Mouse (Mus musculus) CD4-positive helper T cell, adult 2 months (primary cell): ENCODE measurements around the gene Phldb1.

ENCODE experiments used
- DNase-seq: peaks from one replicate; pipeline ENCODE4 v3.0.0-alpha.2; 2012; ENCODE audit warnings: low read depth, missing footprints, low spot score

Phldb1 gene

DNA sequence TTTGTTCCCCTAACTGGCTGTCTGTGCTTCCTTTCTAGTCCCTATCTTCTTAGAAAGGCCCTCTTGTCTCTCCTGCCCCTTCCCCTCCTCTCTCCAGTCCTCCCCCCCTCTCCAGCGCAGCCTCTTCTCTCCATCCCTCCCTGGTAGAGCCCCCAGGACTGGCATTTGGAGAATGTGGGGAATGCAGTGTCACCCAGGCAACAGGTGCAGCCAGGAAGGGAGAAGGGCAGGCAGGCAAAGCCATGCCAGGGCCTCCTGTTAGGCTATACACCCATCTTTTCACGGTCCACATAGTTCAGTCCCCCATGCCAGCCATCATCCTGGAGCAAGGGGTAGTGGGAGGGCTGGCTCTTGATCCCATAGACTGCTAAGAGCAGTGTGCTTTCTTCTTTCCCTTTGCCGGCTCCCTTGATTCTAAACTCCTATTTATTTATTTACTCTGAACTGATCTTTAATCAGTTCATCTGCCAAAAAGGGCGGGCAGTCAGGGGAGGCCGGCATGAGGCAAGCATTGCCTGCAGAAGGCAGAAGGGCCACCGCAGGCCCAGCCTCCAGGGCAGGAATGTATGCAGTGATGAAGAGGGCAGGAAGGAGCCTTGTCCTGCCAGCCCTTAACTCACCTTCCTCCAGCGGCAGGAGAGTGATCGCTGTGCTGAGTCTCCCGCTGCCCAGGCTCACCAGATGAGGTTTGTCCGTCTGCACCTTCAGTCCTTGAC is 8.4 kb downstream of the Phldb1 start:
- DNase-seq, result no peak

DNA sequence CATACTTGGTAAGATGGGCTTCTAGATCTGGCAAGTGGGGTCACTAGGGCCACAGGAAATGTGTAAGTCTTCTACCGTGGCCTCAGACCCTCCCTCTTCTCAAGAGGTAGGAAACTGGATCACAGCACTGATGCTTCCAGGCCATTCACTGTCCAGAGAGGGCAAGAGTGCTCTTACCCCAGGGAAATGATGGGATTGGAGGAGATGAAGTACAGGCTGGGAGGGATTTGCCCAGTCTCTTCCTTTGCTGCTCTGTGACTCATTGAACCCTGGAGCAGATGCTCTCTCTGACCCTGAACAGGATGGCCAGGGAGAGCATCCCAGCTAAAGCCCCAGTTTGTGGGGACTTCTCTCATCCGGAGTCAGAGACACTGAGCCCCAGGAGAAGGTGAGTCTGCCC is 10.3 kb downstream of the Phldb1 start:
- no peak for DNase-seq

DNA sequence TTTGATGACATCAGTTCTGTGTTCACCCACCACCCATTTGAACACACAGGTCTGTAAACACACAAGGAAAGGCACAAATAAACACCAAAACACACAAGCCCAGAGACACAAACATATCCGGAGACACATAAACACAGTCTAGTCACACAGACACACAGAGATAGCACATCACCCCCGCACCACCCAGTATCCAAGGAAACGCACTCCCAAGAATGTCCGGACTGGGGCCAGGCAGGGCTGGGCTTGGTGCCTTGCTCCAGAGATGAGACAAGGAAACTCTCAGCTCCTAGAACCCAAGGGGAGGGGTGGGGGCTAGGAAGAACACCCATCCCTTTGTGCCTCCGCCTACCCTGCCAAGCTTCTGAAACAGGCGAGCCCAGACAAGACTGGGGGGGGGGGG is 10.8 kb downstream of the Phldb1 start:
- no peak for DNase-seq

DNA sequence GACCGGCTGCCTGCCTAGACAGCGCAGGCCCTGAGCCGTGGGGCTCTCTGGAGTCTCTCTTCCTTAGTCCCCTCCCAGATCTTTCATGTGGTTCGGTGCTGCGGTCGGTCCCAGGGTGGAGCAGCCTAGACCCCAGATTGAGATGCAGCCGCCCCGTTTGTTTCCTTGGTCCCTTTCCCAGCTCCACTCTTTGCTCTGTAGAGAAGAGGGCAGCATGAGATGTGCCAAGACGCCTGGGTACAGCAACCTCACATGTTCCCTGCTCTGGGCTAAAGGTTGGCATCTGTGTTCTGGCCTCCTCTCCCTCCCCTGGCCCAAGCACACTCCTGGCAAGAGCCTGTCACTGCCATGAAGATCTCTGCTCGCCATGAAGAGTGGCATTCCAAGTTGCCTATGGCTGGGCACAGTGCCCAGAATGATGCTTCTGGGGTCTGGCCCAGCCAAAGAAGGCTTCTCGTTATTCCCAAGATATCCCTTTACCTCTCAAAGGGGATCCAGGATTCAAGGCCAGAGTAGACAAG is 11.4 kb downstream of the Phldb1 start:
- peak; percentile 56 for DNase-seq

DNA sequence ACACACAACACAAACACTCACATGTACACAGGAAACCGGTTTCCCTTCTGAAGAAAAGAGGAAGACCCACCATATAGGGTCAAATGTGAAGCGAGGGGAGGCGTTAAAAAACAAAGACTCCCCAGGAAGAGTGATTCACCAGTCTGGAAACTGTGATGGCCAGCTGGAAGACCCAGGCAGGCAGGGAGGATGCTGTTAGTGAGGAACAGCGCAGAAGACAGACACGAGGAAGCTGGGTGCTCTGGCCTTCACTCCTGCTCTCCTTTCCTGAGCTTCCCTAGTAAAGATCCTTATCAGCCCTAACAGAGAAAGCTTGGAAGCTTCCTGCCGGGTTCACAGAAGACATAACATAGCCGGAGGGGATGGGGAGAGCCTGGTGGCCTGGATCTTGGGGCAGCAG is 12.0 kb downstream of the Phldb1 start:
- DNase-seq, result no peak

DNA sequence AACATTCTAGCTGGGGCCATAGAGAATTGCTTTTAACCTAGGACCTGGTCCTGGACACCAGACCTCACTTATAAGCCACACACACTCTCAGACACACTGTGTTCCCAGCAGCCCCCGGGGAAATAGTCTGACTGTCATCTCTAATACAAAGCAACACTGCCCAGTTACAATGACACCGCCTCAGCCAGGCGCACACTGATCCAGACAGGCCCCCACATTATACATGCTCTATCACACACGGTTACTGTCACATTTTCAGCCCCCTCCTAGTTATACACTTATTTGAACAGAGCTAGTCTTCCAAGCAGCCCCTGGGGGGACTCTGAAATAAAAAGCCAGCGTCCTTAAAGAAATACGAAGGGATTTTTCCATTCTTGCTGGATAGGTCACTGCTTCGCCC is 12.4 kb downstream of the Phldb1 start:
- no peak for DNase-seq

DNA sequence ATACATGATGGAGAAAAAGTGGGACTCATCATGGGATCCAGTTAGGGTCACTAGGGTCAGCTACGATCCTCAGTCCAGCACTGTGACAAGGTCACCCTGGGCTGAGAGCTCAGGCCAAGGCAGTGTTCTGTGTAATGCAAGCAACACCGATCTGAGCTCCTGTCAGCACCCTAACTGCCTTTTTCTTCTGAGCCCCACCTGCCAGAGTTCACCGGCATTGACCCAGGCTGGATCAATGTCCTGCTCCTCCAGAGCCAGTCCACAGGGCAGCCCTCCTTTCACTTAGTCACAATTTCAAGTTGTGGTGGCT is 13.2 kb downstream of the Phldb1 start:
- DNase-seq, result no peak

DNA sequence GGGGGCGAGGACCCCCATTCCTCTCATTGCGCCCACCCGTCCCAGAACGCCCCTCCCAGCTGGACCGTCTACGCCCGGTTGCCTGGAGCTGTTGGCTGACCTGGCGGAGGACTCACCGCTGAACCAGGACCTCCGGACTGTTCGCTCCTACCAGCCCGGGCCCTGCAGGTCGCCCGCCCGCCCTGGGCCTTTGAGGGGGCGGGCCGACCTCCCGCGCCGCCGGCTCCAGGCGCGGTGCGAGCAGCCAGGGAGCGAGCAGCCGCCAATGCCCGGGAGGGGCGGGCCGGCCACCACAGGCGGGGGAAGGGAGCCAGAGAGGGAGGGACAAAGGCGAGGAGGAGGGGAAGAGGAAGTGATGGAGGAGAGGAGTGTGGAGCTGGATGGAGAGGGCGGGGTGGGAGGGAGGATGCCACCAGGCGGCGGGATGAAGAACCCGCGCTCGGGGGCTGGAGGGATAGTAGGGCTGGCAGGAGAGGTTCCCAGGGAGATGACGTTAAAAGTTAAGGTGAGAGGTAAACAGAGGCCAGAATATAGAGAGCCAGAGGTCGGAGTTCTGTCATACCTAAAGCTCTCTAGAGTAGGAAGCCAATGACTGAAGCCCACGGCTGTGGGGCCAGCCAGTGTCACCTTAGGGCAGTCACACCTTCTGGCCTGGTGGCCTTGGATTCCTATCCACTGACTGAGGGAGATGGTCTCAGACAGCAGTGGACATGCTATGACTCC is 13.7 kb downstream of the Phldb1 start:
- DNase-seq, result peak; percentile 78

DNA sequence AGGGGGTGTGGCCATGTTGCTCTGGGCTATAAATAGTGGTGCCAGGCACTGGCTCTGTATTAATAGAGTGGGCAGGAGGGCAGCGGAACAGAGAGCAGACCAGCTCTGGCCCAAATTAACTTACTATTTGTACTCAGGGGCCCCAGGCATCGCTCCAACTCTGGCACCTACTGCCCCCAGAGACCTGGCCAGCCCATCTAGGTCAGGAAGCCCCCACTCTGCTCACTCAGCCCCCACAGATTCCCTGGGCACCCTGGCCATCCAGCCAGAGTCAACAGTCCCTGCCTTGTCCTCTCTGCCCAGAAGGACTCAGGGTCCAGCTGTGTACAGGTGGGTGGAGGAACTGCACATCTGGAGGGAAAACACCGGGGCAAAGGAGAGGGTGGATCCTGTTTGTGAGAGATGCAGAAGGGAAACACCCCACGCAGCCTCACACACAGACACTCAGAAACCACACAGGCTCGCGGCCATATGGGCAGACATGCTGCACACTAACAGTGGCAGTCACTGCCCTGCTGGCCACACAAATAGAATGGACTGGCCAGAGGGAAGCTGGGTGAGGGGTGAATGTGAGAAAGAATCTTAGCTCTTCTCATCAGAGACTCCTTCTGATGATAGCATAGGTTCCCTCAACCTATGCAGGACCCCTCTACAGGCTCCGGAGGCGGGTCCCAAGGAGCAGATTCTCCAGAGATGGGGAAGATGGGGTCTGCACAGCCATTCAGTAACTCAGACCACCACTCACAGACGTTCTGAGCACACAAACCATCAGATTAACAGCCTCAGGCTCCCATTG is 14.4 kb downstream of the Phldb1 start:
- DNase-seq, result peak; percentile 58

DNA sequence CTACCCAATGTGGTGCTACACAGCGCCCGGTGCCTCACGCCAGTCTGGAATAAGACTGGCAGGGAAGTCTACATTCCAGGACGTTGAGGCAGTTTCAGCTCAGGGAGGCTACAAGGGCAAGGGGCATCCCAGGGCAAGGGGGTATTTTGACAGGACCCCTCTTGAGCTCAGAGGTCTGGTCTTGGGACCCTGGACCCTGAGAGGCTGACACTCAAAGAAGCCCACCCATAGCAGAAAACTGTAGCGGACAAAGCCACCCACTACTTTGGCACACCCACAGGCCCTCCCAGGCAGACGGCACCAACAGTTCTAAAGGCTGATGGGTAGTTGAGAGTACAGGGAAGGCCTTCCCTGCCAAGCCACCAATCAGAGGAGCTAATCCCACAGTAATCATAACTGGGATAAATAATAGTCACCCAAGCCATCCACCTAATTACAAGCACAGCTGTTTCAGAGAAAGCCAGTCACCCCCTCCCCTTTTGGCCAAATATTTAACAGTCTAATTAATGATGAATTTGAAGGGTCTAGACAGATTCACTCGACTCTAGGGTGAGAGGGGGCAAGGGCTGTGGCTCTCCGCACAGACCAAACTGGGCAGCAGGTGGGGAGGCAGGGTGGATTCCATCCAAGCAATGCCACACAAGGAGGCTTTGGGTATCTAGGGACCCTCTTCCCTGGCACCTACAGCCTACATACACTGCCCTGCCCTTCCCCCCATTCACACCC is 15.2 kb downstream of the Phldb1 start:
- no peak for DNase-seq

DNA sequence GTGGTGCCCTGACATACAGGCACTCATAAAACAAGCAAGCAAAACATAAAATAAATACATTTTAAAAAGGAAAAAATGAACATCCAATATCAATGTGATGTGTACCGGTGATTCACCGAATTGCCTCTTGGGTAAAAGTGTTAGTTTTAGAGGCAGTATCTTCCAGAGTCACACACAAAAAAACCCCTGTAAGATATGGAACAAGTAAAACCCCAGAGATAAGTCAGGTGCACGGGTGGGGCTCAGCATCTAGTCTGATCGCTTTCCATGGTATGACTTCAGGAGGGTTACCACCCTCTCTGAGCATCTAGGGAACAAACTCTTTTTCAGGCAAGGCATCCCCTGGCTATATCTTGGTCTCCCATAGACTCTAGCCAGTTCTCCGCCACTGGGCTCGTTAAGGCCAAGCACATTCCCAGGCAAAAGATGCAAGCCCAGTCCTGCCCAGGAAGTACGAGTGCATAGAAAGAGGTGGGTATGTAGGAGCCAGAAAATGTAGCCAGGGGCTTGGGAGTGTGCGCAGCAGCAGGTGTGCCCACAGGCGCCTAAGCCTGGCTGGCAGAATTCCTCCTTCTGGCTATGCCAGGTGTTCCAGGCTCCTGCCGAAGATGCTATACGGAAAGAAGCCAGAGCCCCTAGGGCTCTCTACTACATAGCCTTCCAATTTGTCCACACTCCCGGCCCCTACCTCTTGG is 15.9 kb downstream of the Phldb1 start:
- no peak for DNase-seq

DNA sequence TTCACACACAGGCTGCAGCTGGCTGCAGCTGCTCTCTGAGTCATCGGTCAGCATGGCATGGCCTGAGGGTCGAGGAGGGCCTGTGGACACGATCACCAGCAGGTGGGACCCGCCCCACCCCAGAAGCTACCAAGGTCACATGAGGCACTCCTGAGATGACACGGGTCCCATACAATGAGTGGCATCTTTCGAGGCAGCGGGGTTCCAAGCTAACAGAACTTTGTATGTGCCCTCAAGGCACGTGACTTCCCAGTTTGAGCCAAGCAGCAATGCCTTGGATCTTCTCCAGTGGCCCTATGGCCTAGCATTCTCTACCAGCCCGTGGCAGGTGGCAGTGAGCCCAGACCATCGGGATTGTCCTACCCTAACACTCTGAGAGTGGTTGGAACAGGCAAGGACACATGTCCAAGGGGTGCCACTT is 17.2 kb downstream of the Phldb1 start:
- no peak for DNase-seq

DNA sequence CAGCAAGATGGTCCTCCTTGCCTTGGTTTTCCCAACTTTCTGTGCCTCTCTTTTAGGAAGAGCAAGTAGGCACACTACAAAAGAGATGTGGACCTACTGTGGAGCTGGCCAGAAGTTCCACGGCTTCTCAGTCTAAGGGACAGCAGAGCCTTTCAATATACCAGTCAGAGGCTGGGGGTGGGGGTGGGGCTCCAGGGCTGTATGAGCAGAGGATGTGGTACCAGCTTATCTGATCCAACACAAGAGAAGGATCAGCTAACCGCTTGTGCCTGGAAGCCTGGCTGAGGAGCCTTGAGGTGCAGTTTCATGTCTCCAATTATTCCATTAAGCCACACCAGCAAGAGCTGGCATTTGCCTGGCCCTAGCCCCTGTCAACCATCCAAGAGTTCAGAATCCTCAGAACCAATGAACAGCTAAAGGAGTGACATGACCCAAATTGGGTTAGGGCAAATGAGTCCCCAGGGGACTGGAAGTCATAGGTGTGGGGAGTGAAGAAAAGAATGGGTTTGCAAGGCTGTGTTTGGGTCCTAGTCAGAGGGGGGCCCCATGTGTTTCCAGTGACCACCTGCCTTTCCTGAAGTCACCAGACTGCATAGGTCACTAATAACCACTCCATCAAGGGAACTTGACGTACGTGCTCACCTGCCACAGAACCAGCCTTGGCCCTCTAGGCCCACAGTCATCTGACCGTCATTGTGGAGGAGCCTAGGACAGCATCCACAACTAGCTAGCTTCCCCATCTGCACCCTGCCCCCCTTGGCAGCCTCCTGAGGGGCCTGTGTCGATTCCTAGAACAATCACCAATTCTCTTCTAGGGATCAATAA is 17.8 kb downstream of the Phldb1 start:
- DNase-seq, result peak; percentile 77

DNA sequence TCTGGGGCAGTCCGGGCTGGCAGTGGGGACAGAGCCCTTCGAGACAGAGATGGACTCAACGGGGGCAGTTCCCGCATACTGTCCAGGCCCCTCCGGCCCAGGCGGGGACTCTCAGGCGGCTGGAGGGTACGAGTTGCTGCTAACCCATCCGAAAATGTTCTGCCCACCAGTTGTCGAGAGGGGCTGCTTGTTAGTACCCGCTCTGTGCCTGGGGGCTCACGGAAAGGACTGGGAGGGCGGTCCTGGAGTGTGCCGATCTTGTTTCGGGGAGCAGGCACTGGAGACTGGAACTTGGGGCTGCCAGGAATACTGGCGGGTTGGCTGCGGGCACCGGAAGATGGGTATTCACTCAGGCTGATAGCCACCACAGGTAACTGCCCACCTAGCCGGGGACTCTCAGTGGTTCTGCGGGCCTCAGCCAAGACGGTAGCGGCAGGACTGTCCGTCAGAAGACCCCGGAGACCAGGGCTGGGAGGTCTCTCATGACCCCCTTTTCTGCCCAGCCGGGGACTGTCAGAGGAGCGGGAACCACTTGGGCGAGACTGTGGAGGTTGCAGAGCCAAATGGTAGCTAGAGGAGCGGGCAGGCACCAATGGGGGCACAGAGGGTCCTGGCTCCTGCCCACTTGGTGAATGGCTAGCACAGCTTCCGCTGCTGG is 19.2 kb downstream of the Phldb1 start:
- DNase-seq, result no peak

DNA sequence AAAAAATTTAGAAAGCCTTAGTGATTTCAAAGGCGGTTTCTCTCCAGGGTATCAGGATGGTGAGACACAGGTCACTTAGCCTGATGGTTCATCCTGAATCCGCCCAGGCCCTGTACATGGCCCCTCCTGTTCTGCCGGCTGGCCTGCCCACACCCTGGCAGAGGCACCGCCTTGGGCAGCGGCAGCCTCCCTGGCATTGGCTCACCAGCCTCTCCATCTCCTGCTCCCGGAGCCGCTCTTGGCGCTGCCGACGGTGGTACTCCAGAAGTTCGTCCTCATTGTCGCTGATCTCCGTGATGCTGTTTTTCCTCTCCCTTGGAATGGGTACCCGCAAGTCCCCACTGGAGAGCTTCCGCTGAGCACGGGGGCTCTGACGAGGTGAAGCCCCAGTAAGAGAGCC is 19.9 kb downstream of the Phldb1 start:
- no peak for DNase-seq

DNA sequence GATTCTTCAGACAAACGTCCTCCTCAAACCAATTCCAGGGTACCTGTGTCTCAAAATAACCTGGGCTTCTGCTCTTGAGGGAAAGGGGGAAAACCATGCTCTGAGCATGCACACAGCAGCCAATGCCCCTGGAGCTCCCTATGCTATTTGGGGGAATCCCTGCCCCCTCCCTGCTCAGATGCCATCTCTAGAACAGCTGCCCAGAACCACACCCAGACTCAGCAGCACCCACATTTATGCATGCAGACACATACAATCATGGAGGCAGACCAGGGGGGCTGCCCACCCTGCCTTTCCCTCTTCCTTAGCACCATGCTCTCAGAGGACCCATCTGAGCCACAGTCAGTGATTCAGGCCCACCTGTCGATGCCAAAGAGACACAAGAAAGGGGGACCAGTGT is 21.4 kb downstream of the Phldb1 start:
- DNase-seq, result no peak

DNA sequence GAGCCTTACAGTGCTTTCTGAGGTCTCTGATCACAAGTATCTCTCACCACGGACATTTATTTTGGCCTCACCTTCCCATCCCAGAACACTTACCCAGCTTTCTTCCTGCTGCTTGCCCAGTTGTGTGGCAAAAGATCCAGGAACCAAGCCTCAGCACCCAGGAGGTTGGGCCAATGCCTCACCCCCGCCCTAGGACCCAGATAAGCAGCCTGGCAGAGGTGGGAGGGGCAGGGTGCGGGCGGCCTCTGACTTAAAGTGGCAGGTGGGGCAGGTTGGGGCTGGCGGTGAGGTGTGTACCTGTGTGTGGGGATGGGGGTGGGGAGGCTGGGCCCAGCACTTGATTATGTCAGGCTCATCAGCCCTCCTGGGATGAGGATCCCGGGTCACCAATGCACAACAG is 21.9 kb downstream of the Phldb1 start:
- no peak for DNase-seq

DNA sequence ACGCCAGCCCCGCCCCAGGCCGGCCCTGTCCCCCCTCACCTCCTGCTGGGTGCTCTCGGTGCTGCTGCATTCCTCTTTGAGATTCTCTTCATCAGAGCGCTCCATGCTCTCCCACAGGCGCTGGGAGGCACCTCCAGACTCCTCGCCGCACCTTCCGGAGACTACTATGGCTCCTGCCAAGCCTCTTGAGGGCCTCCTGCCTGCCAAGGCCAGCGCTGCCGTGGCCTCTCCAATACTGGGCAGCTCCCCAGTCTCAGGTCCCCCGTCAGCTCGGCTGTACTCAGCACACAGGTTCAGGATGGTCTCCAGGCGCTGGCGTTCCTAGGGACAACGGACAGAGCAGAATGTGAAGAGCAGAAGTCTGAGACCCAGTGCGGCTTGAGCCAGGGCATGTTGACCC is 23.4 kb downstream of the Phldb1 start:
- no peak for DNase-seq

DNA sequence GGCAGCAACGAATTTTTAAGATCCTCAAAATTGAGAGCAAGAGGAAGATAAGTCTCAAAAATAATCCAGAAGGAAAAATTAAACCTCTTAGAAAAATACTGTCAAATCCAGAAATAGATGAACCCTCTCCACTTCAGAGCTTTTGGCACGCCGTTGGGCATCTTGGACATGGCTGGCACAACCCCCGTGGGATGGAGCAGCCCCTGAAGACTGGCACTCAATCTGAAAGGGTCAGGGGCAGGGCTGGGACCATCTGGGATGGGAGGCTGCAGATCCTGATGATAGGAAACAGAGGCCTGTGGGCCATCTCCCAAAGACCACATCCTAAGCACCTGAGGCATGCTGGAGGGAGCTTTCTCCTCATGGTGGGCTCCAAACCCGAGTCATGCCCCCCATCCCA is 24.8 kb downstream of the Phldb1 start:
- DNase-seq, result no peak

DNA sequence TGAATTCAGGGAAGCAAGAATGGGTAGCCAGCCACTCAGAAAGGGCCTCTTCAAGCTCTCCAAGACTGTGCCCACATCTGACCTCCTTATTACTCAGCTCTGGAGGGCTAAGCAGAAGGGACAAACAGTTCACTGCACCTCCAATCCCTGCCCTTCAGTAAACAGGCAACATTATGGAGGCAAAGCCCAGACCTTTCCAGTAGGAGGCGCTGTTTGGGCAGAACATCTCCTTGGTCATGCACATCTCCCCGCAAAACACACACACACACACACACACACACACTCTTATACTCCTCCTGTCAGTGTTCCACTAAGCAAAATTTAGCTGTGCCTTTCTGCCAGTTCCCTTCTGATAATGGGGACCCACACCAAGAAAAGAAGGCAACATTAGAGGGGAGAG is 25.4 kb downstream of the Phldb1 start:
- DNase-seq, result peak; percentile 65
